Mouse (Mus musculus) fat pad, adult 2 months (tissue): ENCODE results near the gene Kcnh4.

Experiments
- DNase-seq: peaks from one replicate; pipeline ENCODE4 v3.0.0-alpha.2; 2011; ENCODE audit warnings: low read depth, low spot score; ENCODE audit errors: extremely low read depth

The Kcnh4 gene

DNA sequence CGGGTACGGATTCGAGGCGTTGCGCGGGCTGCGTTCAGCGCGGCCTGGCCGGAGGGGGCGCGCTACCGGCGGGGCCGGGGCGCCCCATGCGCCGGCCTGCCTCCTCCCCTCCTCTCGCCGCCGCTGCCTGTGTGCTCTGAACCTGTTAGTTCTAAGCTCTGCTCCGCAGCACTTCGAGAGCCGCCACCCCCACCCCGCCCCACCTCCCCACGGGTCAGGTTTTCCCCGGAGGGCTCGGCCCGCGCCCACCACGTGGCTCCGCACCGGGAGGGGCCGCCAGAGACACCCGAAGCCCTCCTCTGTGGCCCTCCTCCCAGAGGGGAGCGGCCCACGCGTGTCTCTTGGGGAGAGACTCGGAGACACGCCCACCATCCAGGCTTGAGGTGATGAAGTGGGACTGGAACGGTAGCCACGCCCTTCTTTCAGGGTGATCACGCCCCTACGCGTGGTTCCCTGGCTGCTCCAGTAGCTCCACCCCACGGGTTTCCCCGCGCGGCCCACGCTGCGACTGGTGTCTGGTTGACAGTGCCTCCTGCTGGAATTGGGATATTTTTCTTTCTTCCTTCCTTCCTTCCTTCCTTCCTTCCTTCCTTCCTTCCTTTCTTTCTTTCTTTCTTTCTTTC, at the start of gene Kcnh4:
TSS of gene Kcnh4 (minus strand) at position 332 of the 623 bp plus-strand sequence.
- DNase-seq: no peak

DNA sequence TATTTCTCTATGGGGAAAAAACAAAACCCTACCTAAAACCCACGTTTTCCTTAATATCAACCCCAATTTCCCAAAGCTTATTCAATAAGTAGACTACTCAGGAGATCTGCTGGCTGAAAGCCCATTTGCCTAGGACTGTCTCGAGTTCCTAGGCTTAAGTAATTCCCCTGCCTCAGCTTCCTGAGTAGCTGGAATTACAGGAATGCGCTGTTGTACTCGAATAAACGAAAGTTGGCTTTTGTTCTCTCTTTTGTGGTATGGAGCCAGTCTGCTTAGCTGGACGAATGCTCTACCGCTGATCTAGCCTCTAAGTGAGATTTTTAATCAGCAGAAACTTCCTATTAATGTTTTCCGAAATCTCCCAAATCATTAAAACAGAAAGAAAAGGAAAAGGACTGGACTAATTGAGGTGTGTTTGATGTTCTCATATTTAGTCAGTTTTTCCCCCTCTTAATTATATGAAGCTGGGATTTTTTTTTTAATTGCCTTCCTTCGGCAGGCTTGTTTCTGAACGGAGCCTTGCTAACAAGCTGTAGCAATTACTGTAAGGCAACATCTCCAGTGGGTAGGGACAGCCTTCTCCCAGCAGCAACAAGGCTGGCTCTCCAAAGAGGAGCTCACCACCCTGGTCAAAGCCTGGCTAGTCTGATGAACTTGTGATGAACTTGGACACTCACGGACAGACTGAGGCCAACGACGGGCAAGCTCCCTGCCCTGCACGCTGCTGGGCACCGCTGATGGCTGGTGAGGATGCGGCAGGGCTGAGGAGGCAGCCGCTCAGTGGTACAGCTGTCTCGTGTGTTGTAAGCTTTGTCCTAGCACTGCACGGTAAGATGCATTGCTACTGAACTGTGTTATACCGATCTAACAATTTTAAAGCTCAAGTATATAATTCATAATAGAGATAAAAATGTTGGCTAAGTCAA, 46.9 kb upstream of the Kcnh4 start:
- no peak for DNase-seq

DNA sequence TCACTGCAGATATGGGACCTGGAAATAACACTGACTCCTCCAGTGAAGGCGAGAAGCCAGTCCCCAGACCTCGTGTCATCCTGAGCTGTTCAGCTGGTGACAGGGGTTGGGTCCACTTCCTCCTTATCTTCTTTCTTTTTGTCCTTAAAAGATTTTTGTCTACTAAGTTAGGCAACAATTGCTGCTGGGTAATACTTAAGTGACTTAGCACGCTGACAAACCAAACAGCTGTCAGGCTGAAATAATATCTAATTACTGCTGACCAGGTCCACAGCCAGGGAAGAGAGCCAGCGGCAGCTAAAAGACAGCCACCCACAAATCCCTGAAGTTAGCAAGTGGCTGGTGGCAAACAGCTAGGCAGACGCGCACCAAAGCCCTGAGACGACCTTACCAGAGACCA, 45.8 kb upstream of the Kcnh4 start:
- DNase-seq: no peak

DNA sequence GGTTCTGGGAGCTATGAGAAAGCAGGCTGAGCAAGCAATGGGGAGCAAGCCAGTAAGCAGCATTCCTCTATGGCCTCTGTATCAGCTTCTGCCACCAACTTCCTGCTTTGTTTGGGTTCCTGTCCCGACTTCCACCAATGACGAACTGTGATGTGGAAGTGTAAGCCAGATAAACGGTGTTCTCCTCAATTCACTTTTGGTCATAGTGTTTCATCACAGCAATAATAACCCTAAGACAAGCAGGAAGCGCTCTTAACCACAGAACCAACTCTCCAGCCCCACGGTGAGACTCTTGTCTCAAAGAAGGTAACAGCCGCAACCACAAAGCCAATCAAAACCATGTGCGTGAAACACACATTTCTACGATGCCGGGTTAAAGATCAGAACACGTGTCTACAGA, 44.7 kb upstream of the Kcnh4 start:
- DNase-seq: no peak

DNA sequence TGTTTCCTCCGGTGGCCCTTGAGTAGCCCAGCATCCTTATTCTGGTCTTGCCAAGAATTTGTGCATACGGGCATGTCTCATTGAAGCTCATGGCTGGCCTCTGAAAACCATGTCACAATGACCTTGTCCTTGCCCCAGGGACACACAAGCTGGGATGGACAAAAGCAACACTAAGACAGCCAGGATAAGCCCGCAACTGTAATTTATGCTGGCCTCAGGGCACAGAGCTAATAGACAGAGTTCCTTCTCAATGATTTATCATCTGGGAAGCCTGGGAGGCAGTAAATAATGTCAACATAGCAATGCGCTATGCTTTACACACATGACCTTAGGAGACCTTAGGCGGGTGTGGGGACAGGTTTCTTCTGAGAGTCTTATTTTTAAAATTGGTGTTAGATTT, 39.7 kb upstream of the Kcnh4 start:
- peak; percentile 86 for DNase-seq

DNA sequence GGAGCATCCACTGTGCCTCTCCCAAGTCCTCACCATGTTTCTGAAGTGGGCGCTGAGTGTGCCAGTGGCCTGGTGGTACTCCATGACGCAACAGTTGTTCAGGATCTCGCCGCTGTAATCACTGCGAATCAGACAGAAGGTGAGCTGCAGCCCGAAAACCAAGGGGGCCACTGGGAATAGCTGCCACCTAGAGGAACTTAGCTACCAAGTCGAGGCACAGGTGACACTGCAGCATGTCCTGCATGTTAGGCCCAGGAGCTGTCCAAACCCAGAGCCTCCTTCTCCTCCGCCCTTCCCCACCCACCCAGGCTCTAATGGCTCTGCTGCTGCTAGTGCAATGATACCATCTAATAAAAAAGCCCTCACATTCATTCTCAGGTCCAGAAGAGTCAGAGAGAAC, 36.8 kb upstream of the Kcnh4 start:
- DNase-seq: no peak

DNA sequence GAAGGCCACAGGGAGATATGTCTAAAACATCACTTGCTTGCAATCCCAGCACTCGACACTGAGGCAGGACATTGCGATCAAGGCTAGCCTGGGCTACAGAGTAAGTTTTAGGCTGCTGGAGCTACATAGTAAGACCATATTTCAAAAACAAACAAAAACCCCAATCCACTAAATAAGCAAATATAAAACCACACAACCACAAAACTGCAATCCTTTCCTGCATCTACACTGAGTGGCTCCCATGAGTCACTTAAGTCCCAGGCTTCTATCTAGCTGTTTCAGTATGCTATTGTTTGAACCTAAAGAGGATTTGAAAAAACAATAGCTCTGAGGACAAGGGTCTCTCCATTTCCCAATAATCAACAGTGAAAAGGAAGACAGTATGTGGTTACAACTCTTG, 35.6 kb upstream of the Kcnh4 start:
- DNase-seq: no peak

DNA sequence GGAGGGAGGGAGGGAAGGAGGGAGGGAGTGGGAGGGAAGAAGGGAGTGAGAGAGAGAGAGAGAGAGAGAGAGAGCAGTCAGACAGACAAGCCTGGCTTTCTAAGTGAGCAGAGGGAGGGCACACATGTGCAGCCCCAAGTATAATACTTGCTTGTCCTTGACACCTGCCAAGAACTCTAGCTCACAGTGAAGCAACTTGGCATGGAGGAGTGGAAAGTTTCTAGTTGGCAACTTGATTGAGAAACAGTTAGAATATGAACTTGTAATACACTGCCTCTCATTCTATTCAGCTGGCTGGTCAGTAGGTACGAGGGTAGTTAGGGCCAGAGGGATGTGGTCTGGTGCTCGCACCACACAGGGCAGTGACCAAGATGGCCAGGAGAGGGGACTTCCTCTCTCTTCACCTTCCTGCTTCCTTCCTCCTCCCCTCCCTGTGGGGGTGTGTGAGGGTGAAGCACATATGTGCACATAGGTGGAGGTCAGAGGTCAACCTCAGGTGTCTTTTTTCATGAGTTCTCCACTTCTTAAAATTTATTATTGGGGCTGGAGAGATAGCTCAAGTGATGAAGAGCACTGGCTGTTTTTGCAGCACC, 31.8 kb upstream of the Kcnh4 start:
- DNase-seq: peak; percentile 89

DNA sequence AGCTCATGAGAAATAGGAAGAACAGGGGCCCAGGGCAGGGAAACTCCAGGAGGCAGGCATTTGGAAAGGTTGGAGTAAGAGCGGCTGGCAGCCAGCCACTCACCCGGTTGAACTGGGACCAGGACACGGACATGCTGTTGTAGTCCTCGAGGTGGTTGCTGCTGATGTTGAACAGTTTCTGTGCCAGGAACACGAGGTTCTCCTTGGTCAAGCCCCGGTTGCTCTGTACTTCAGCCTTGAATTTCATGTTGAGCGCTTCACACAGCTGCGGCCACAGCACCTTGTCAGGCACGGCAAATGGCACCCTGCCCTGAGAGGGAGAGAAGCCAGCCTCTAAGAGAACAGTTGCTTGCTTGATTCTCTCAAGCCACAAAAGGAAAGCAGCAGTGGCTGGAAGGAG, 30.9 kb upstream of the Kcnh4 start:
- peak; percentile 81 for DNase-seq

DNA sequence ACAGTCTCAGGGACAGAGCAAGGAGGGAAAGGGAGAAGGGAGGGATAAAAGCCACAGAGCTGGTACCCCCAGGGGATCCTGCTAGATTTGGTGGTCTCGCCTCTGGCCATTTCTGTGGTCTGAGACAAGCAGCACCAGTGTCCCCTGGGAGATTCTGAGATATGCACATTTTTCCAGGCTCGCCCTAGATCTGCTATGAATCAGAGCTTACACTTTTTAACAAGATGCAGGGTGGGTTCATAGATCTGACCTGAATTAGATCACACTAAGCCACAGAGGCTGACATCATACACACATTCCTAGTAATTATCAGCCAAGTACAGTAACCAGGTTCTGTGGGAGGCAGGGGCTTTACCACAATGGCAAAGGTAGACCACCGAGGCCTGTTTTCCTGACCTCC, 30.0 kb upstream of the Kcnh4 start:
- DNase-seq: no peak

DNA sequence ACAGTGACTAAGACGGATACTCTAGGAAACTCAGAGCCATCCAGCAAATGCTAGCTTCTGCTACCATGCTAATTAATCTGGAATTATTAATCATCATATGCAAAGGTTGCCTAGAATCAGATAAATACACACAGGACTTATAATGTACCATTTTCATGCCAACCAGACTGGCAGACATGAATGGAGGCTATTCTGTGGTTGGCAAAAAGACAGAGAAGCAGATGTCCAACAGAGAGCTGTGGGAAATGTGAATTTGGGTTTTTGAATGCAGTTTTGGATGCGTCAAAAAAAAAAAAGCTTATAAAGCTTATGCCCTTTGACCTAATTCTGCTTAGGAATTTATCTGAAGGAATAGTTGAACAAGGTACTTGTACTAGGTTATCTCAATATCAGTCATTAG, 26.0 kb upstream of the Kcnh4 start:
- no peak for DNase-seq

DNA sequence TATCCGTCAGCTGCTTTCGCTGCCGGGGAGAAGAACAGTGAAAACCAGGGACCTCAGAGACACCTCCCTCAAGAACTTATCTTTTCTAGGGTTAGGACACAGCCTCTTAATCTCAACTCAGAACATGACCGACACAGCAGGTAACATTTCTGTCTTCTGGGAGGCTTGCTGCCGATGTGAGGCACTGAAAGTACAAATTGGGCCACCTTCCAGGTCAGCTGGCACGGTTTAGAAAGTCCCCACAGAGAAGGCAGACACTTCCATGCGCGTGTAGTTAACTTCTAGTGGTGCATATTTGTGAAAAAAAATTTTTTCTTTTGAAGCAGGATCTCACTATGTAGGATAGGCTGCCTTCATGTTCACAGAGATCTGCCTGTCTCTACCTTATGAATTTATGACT, 24.5 kb upstream of the Kcnh4 start:
- DNase-seq: no peak

DNA sequence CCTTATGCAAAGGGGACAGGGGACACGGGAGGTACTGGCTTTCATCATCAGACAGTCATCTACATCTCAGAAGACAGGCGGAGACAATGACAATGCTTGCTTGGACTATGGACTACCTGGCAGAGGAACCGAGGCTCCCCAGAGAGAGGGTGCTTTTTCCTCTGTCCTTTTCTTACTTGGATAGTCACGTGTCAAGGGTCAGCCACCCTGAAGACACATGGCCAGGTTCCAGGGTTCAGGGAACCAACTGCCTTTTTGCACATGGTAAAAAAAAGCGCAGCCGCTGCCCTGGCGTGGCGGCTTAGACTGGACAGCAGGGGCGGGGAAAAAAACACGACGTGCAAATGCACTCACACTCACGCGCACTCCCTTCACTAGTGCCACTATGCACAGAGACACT, 22.8 kb upstream of the Kcnh4 start:
- no peak for DNase-seq

DNA sequence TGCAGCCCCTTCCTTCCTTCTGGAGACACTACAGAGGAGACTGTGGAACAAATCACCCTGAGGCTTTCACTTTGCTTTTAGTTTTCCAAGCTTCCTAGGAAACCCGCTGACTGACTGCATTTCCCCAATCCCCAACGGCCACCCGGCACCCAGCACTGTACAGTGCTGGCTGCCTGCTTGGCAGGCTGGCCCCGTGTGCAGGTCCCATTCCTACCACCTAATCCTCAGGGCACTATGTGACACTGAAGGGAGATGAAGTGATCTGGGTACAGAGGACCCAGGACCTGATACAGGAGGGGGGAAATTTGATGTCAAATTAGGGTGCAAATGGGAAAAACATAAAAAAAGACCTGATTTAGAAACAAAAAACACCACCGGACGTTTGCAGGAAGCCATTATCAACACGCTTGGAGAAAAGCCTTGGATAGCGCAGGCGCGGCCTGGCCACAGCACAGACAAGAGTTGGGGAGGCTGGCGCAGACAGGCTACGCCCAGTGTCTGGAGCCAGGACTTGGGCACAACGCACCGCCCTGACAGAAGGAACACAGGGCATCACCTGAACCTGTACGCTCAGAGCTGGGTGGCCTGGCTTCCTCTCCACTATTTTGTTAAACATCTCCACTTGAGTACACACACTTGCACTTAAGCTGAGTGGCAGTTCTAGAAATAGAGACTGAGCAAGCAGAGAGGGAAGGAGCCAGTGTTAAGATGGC, 22.2 kb upstream of the Kcnh4 start:
- DNase-seq: no peak

DNA sequence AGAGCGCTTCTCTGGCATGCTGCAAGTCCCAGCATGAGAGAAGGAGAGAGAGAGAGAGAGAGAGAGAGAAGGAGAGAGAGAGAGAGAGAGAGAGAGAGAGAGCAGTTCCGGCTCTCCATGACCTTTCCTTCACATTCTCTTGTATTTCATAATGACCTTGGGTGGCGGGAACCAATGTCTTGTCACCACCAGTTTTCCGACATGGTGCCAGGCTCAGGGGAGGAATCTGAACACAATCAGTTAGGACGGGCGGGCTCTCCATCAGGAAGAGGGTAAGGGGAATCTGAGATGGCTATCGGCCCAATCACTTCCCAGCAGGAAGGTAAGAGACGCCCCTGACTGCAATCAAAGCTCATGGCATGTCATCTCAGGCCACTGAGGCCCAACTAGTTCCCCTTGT, 20.5 kb upstream of the Kcnh4 start:
- DNase-seq: no peak

DNA sequence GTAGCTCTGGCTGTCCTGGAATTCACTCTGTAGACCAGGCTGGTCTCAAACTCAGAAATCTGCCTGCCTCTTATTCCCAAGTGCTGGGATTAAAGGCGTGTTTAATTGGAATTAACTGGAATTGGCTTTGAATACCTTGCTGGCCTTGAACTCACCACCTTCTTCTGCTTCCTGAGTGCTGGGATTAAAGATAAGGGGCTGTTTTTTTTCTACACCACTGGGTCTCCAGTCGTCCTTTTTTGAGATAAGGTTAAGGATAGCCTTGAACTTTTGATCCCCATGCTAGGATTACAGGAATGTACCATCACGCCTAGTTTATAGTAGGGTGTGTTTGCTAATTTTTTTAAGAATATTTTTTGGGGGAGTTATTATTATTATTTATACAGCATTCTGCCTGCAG, 18.3 kb upstream of the Kcnh4 start:
- DNase-seq: no peak

DNA sequence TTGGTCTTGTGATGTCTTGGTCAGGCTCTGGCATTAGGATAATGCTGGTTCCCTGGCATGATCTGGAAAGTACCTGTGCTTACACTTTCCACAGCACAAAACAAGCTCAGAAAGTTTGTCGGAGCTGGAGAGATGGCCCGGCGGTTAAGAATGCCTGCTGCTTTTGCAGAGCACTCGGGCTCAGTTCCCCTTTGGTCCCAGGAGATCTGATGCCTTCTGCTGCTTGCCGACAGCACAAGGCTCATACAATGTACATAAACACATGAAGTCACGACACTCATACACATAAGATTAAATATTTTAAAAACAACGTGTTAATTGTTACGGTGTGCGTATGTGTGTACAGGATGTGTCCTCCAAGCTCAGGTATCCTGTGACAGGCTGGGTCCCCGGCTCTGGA, 16.2 kb upstream of the Kcnh4 start:
- no peak for DNase-seq

DNA sequence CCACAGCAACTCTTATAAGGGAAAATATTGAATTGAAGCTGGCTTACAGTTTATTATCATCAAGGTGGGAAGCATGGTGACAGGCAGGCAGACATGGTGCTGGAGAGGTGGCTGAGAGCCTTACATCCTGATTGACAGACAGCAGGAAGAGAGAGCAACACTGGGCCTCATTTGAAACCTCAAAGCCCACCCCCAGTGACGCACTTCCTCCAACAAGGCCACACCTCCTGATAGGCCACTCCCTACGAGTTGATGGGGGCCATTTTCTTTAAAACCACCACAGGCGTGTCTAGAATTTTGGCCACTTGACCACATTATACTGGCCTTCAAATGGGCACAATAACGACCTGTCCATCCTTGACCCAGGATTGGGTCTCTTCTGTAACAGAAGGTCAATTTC, 14.5 kb upstream of the Kcnh4 start:
- DNase-seq: no peak

DNA sequence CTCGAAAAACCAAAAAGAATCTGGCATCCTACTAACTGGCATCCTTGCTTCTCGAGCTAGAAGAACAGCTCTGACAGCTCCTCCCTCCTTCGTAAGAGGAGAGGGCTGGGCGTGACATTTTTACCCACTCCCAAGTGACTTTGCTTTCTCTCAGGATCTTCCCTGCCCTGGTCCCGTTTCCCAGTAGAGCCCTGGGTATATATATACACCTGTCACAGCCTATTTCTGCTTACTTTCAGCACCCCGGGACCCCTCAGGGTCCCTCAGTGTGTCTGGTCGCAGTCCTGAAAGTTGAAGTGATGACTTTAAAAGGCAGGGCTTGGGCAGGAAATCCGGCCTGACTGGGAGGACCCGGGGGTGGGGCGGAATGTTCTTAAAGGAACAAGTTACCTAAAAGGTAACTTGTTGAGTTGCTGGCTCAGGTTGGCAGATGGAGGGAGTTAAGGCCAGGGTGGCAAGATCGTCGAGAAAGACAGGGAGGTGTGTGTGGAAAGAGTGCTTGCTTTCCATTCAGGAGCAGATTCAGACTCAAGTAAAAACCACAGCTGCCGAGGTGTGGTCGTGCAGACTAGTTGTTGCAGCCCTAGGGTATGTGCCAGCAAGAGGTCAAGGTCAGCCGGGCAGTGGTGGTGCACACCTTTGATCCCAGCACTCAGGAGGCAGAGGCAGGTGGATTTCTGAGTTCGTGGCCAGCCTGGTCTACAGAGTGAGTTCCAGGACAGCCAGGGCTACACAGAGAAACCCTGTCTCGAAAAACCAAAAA, 11.1 kb upstream of the Kcnh4 start, which contains the start of gene Ghdc:
TSS of gene Ghdc (minus strand) at position 312 of the 763 bp plus-strand sequence.
- peak; percentile 49 for DNase-seq

DNA sequence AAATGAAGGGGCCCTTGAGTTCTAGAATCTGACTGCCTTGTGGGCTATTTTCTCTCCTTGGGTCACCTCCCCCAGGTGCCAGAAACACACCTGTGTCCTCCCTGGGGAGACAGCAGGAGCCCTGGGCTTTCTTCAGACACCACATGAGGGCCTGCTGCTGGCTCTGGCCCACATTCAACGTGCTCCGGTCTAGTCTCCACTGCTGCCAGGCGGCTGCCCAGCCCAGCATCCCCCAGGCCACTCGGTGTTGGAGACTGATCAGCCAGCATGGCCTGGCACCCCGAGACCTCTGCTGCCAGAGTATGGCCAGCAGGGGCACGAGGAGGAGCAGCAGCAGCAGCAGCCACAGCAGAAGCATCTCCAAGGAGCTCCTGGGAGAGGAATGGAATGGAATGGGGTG, 10.2 kb upstream of the Kcnh4 start:
- no peak for DNase-seq

DNA sequence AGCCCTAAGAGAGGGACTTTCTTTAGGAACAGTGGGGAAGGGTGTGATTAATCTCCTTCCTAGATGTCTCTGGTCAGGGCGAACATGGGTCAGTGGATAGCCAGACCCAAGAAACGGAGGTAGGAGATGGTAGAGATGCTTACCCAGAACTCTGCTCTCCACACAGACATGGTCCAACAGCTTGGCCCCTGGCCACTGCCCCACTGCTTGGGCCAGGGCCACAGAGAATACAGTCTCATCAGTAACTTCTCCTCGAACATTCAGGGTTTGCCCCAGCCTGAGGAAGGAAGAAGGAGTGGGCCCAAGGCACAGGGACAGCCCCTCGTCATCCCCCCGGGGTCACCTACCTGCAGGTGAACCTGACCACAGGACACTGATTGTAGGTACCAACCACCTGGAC, 8.1 kb upstream of the Kcnh4 start:
- DNase-seq: no peak
